Mouse (Mus musculus): Measurements from ENCODE around the gene Tdrd7.

Tdrd7 gene

DNA sequence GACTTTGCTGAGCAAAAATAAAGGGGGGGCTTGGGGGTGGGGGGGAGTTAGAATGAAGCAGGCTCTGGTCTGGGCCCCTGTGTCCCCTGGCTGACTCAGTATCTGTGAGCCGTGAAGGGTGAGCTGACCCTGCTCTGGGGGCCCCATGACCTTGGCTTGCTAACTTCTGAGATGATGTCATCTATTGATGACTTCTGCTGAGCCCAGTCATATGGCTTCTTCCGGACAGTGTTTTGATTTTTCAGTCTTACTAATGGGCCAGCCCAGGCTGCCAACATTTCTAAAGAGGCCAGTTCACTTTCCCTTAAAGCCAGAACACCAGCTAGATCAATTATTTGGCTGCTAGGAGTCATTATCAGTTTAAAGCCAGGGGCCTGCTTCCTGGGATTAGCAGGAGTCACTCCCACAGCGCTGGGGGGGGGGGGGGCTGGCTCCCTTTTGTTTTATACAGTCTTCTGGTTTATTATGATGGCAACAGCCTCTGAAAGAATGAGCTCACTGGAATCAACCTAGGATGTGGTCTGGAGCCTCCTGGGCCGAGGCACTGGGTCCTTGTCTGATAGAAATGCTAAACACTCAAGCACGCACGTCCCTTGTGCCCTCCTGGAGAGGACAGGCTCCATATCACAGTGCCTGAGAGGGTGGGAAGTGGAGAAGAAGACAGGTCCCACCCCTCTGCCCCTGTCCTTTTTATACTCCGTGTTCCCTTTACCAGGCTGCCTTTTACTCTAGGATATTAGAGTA, 76.8 kb downstream of the Tdrd7 start:
- DNase-seq (ENCODE audit: low read depth, low spot score) = no peak

DNA sequence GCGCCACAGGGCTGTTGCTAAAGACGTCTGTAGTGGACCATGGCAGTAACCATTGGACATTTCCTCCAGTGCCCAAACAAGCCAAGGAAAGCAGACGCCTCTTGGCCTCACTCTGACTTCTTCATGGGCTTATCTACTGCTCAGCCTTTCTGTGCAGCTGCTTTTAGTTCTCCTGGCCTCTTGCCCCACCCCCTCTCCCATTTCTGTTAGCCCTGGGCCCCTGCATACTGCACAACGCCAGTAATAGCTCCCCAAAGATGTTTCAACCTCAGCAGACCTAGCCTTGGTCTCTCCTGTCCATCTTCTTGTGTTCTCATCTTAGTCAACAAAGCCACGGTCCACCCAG, 77.3 kb downstream of the Tdrd7 start:
- no peak for DNase-seq (ENCODE audit: low read depth, low spot score)

DNA sequence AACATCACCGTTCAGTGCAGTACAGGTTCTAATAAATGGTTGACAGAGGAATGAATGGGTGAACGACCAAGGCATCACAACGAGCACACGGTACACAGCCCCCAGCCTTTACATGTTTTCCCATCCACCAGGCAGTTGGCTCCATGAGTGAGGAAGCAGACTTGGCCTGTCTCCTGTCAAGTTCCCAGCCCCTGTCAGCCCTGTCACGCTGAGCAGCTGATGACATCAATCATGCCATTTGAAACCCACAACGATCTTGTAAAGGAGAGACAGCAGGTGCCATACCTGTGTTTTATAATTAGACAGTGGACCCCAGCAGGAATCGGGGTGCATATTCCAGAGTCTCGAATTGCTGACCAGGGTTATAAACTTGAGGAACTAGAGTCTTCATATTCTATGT, 78.2 kb downstream of the Tdrd7 start:
- DNase-seq (ENCODE audit: low read depth, low spot score) = no peak

DNA sequence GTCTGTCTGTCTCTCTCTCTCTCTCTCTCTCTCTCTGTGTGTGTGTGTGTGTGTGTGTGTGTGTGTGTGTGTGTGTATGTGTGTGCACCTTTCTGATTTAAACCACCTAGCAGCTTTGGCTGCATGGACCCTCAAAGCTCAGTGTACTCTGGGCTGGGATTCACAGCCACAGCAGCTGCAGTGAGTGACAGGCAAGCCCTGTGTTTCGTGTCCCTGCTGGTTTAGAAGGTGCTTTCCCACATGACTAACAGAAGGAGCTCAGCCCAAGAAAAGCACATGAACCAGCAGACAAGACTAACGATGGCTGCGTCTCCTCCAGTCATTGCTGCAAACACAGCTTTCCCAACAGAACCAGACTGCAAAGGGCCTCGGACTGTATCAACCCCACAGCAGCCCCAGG, 82.8 kb downstream of the Tdrd7 start:
- DNase-seq (ENCODE audit: low read depth, low spot score) = no peak

DNA sequence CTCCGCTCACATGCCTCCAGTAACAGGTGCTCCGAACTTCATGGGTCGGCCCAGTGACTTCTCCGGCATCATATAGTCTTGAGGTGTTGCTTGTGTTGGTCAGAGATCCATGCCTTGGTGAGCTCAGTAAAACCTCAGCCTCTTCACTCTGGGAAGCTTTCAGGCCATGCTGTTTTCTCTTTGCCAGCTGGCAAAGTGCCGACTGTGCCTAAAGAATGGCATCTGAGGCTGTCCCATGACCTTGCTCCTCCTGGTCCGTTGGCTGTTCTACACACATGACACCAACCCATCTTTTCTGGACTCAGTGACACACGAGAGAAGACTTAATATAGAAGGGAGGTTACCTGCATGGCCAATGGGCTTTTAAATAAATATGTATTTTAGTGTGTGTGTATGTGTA, 83.3 kb downstream of the Tdrd7 start:
- no peak for DNase-seq (ENCODE audit: low read depth, low spot score)

DNA sequence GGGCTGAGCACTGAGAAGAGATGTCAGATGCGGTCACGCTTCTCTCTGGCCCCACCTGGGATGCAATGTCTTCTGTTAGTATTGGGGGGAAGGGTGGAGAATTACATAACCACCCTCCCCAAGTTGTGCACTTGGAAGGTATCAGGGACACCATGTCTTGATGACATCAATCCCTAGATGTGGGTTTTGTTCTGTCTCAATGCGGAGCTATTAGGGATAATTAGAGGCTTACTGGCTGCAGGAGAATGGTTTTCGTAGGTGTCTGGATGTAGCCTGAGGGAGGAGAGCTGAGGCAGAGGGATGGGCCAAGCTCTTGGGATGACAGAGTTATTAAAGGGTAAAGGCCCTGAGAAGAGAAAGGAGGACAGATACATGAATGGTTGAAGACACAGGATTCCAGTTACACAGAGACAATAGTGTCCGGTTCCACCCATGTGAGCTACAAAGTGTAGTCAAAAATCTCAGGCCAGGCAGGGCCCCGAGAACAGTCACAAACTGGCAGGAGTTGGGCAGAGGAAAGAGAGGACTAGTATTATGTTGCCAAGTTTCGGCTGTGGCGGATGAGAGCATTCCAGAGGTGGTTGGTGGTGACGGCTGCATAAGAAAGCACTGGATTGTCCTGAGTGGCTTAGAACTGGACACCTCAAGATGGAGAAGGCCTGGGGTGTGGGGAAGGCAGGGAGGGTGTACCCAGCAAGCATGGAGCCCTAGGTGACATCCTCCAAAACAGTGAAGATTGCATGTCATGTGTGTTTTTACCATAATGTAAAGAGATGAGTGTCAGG, 88.4 kb downstream of the Tdrd7 start:
- DNase-seq (ENCODE audit: low read depth, low spot score) = no peak

DNA sequence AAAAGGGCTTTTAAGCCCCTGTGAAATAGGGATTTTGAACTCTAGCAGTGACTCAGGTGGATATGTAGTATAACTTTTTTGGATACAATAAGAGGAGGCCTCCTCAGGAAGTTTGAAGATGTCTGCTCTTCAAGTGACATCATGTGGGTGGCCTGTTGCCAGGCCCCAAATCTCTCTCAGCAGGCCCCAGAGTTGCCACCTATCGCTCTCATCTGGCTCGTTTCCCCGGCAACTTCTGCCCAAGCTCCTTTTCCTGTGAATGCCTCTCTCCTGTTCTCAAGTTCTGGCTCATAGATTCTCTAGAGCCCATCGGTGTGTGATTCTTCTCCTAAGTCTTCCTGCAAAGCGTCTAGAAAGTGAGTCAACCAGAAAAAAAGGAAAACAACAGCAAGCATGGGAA, 91.0 kb downstream of the Tdrd7 start:
- DNase-seq (ENCODE audit: low read depth, low spot score) = no peak

DNA sequence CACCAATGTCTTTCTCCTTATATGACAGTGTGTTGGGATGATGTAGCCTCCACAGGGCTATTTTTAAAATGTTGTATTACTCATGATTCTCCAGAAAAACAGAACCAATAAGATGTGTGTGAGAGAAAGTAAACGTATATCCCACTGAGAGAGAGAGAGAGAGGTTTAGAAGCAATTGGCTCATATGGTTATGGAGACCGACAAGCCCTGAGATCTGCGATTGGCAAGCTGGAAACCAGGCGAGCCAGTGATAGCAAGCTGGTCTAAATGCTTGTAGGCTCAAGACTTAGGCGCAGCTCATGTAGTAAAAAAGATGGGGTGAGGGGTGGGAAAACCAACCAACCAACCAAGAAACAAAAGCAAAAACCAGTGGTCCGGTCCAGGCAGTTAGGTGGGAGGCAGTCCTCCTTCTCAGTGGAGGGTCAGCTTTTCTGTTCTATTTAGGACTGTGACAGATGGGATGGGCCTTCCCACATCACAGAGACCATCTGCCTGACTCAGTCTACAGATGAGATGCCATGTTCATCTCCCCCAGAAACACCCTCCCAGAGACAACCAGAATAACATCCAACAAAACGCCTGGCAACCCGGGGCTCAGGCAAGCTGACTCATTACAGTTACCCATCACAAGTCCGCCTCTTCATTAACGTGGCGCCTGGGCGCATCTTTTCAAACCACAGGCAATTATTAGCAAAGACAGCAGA, 96.3 kb downstream of the Tdrd7 start:
- DNase-seq (ENCODE audit: low read depth, low spot score) = no peak

DNA sequence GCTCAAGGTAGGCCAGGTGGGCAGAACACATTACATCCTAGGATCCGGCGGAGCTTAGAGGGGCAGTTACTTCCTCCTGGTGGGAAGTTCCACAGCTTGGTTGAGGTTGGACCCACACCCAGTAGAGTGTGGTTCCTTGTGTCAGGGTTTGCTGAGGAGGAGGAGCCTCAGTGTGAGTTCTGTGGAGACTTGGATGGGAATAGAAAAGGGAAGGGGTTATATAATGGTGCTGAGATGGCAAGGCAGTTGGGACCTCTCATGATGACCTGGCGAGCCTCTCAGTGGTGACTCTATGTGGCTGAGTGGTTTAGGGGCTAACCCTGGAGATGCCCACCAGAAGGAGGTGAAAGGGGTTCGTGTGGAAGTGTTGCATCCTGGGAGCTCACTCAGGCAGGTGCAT, 98.7 kb downstream of the Tdrd7 start:
- no peak for DNase-seq (ENCODE audit: low read depth, low spot score)

DNA sequence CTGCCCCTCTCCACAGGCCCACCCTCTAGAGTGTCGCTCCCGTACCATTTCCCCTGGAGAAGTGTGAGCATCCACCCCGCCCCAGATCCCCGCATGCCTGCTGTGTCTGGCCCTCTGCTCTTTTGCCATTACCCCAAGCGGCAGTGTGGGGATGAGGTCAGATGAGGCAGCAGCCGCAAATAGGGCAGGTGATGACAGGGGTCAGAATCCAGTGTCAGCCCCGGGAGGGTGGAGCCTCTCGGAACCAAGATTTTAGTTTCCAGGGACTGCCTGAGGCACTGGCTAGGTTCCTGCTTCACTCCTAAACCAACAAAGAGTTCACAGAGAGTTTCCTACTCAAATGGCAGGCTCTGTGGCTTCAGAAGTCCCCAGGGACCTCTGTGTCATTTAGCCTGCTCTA, 99.1 kb downstream of the Tdrd7 start:
- DNase-seq (ENCODE audit: low read depth, low spot score) = no peak

DNA sequence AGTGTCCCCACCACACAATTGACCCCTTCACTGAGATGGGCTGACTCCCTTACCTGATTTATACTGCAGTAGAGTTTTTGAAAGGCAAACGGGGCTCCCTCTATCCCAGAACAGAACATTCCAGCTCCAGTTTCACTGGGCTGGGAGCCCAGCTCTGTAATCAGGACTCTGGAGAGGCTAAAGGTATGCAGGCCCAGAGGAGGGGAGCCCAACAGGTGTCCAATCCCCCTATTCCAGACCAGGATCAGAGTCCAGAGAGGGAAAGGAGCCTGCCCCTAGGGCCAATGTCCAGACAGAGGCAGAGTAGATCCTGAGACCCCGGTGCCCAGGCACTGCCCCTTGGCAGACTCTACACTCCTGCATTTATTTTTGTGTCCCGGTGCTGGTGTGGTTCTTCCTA, 99.8 kb downstream of the Tdrd7 start:
- no peak for DNase-seq (ENCODE audit: low read depth, low spot score)

DNA sequence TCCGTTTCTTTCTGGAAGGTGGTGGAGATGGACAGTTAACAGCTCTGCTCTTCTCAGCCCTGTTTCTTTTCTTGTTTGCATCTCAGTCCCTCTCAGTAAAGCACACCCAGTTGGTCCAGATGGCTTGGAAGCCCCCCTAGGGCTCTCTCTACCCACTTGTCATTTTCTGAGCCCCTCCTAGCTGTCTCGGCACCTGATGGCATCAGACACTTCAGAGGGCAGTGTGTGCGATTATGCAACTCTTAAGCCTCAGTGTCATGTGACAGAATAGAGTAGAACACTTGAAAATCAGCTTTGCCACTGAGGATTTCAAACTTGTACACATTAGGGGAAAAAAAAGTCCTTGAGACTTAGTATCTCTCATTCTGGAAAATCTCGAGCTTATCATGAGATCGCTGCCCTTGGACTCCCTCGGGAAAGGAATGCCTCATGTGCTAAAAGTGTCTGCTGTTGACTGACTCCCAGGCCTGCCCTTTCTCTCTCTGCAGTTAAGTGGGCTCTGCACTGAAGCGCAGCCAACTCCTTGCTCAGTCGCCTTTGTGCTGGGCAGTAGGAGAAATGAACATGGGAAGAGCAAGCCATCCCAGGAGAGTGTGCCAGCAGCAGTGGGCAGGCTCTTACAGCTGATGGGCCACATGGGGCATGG, 100.7 kb downstream of the Tdrd7 start:
- no peak for DNase-seq (ENCODE audit: low read depth, low spot score)

DNA sequence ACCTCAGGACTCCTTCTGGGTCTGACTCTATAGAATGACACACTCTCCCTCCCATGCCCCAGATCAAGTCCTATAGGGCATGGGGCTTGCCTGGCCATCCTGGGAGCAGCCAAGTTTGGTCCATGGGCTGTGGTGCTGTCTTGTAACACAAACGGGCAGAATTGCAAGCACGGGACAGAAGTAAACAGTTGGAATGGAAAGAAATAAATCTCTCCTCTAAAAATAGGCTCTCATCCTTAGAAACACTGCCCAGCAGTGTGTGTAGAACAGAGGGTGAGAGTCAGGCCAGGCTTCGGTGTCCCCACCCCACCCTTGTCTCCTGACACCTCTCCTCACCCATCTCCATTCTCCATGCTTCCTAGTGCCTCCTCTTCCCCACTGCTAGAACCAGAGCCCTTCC, 102.9 kb downstream of the Tdrd7 start:
- no peak for DNase-seq (ENCODE audit: low read depth, low spot score)

DNA sequence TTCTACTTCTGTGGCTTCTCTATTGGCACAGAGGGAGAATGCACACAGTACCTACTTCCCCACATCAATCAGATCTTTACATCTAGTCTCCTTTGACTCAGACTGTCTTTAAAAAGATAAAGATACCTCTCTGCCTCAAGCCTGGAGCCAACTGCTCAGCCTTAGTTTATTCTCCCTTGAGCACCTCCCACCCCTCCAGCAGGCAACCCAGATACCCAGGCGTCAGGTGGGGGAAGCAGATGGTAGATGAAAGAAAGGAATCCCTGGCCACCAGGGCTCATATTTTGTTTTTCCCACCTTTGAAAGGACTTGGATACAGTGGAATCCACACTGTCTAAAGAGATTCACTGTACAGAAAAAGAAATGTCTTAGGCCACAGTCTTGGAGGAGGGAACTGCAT, 103.4 kb downstream of the Tdrd7 start:
- DNase-seq (ENCODE audit: low read depth, low spot score) = no peak

DNA sequence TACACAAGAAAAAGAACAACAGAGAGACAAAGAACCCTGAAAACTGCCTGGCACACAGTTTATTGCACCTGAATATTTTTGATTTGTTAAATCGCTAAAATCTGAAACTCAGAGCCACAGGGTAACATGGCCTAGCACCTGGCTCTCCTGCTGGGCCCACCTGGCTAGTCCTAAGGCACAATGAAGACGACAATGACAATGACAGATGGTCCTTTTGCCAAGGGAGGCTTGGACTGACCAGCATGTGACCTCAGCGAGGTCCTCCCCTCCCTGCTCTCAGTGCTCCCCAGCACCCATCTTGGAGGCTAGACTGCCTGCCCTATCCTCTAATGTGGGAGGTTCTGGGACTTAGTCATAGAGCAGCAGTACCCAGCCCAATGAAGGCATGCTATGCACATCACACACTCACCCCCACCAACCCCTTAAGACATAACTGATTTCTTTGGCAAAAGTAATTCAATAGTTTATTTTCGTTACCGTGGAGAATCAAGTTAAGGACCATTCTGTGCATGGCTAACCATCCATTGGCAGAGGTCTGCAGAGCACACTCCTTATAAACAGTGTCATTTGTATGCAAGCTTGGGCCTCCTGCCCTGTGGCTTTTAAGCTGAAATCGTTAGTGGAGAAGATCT, 104.8 kb downstream of the Tdrd7 start:
- DNase-seq (ENCODE audit: low read depth, low spot score) = no peak

DNA sequence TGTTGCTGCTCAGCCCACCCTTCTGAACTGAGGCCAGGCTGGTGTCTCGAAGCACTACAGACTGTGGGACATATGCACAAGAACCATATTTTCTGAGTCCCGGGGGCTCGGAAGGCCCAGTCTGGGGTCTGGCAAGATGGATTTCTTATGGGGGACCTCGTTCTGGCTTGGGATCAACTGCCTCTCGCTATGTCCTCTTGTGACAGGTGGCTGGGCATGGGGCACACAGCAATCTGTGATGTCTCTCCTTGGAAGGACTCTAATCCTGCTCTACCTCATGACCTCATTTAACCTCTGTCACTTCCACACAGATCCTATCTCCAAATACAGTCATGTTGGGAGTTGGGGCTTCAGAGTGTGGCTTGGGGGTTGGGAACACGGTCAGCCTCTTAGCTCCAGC, 107.5 kb downstream of the Tdrd7 start:
- DNase-seq (ENCODE audit: low read depth, low spot score) = no peak

DNA sequence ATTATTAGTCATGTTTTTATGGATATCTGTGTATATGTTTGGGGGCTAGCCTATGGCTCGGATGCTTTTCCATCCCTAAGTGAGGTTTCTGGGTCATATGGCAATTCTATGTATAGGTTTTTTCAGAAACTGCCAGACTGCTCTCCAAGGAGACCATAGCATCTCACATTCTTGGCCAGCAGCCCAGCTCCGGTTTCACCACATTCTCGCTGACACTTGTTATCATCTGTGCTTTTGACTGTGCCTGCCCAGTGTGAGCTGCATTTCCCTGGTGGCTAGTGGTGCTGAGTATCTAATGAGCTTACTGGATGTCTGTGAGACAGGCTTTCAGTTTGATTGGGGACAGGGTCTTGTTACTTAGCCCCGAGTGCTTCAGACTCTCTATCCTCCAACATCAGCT, 108.6 kb downstream of the Tdrd7 start:
- no peak for DNase-seq (ENCODE audit: low read depth, low spot score)

DNA sequence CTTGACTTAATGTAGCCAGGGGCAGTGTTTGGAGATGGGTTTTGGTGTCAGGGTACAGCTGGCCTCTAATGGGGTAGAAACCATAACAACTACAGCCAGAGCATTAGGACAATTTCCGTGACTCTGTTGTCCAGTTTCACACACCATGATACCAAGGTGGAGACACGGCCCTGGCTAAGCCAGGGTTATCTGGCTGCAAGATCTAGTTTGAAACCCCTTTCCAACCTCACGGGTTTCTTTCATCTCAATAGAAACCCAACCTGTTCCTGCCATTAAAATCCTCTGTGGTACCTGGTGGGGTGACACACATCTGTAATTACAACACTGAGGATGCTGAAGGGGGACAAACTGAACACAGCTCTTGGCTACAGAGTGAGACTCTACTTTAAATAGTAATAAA, 110.5 kb downstream of the Tdrd7 start:
- no peak for DNase-seq (ENCODE audit: low read depth, low spot score)

DNA sequence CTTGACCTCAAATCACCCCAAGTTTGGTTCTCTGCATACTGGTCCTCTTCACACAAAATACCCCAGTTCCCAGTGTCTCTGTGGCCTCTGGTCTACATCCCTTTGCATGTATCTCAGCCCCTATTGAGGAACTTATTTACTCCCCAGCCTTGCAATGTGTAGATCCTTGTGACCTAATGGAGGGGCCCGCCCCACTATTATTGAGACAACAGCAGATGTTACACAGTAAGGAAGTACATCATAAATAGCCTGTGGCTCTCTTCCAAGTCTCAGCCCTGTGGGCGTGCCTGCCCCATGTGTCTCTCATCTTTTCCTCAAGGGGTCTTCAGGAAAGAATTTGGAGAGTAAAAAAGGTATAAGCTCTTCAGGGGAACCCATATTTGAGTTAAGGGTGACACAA, 111.8 kb downstream of the Tdrd7 start:
- no peak for DNase-seq (ENCODE audit: low read depth, low spot score)

DNA sequence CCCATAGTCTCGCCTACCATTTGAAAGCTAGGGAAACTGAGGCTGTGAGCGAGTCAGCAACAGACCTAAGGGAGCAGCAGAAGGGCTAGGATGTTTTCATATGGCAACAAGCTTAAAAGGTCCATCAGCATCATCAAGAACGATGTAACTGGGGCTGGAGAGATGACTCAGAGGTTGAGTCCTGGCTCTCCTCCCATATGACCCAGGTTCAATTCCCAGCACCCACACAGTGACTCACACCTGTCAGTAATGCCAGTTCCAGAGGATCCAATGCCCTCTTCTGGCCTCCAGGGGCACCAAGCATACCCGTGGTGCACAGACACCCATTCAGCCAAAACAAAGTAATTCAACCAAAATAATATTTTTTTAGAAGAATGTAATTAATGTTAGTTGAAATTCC, 115.1 kb downstream of the Tdrd7 start:
- DNase-seq (ENCODE audit: low read depth, low spot score) = no peak

DNA sequence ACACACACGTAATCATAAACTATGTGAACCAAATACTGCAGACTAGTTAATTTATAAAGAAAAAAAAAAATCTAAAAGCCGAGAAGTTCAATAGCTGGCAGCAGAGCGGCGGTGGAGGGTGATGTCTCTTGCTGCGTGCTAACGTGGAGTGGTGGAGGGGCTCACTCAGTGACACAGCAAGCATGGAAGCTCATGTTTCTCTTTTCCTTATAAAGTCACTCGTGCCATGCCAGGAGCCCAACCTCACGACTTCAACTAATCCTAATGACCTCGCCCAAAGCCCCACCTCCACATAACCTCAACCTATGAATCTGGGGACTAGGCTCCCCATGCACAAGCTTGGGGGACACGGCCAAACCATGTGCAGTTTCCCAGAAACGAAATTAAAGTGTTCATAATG, 117.4 kb downstream of the Tdrd7 start:
- no peak for DNase-seq (ENCODE audit: low read depth, low spot score)
